Mouse (Mus musculus) bone marrow, adult 2 months (tissue): Measurements from ENCODE around the gene Usp54.

Source experiments
- CTCF ChIP-seq: fragments of 200-500 bp; IDR thresholded peaks from 2 replicates; pipeline ENCODE4 v1.5.1; 2011; ENCODE audit warnings: low read length, control low read depth; ENCODE audit not compliant: control insufficient read depth, insufficient read depth
- POLR2A ChIP-seq: fragments of 200-500 bp; IDR thresholded peaks from 2 replicates; pipeline ENCODE4 v1.6.1; 2011; ENCODE audit warnings: low read depth, mild to moderate bottlenecking, control low read depth, low read length, borderline replicate concordance; ENCODE audit not compliant: control insufficient read depth

DNA sequence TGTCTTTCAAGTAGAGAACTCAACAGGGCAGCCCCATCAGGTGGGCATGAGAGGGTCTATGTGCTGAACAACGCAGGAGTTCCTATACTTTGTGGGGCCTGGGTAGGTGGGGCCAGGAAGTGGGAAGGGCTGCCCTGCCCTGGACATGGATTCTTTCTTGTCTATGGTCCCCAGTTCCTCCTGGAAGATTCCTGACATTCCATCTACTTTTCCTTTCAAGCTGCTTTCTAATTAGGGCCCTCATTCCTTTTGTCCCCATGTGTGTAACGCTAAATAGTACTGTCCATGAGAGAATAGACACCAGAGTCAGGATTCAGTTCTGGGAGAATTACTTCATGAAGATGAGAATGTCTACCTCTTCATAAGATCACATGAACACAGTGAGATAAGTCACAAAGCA, 22.7 kb upstream of the Usp54 start:
- no peak for TF ChIP-seq POLR2A
- no peak for TF ChIP-seq CTCF
